ENCODE assay signal across 15 mouse cellular contexts in genomic region chr11:77364376-77364775, GRCm38 (mm10).
"Had no signal": no experiment of that assay in that cellular context is flagged by ENCODE, and none has a peak within 500 bp of the region (broad histone marks: within the 10 kb centered on the region; RNA-seq: fewer than 3 reads in every experiment).

No protein-coding gene starts in this region.

- H3K4me2 ChIP-seq: limb, embryonic 13.5 days; lung, embryonic 14.5 days; neural tube, embryonic 15.5 days had no signal

- H3K9me3 ChIP-seq: limb, embryonic 13.5 days; midbrain, embryonic 10.5 days; neural tube, embryonic 15.5 days had no signal

- H3K27me3 ChIP-seq: limb, embryonic 13.5 days; neural tube, embryonic 15.5 days had no signal

- DNase-seq: kidney, postnatal 14 days; left cerebral cortex, postnatal 4 days; lung, embryonic 14.5 days; lung, postnatal 10 days; lung, postnatal 4 days; midbrain, embryonic 14.5 days; right cerebral cortex, adult 18-20 months; right cerebral cortex, postnatal 25 days; thymus, postnatal 4 days had no signal

- H3K4me1 ChIP-seq: midbrain, embryonic 10.5 days; neural tube, embryonic 15.5 days had no signal

- H3K27ac ChIP-seq: limb, embryonic 13.5 days; liver, embryonic 14.5 days; midbrain, embryonic 10.5 days; neural tube, embryonic 15.5 days; stomach, postnatal 0 days had no signal

- H3K4me3 ChIP-seq: limb, embryonic 13.5 days; midbrain, embryonic 10.5 days; myocyte; neural tube, embryonic 15.5 days had no signal

- H3K9ac ChIP-seq: limb, embryonic 13.5 days; liver, embryonic 14.5 days; lung, embryonic 14.5 days; neural tube, embryonic 15.5 days had no signal

- H3K36me3 ChIP-seq: limb, embryonic 13.5 days; midbrain, embryonic 10.5 days; neural tube, embryonic 15.5 days had no signal
